Mouse (Mus musculus) C2C12 (cell line): ENCODE data around the gene Foxred2.

Source experiments
- CEBPB ChIP-seq: IDR thresholded peaks from one replicate; pipeline ENCODE4 v1.6.1; 2011; ENCODE audit warnings: low read depth, mild to moderate bottlenecking, control low read depth, moderate library complexity
- CTCF ChIP-seq: IDR thresholded peaks from one replicate; pipeline ENCODE4 v1.5.1; 2011; ENCODE audit not compliant: control insufficient read depth, insufficient read depth, insufficient read length
- MAX ChIP-seq: IDR thresholded peaks from one replicate; pipeline ENCODE4 v1.6.1; 2011; ENCODE audit warnings: mild to moderate bottlenecking, control low read depth

GRCm38 (mm10) chr15:77957625-77958024 lies 1.1 kb upstream of the Foxred2 start:
- TF ChIP-seq CTCF (no peak), MAX (no peak), CEBPB (no peak)
